Mouse (Mus musculus) CD4-positive, CD25-positive, alpha-beta regulatory T cell, adult 2 months (primary cell): ENCODE results near the gene Taf7l.

ENCODE experiments used
- DNase-seq: peaks from one replicate; pipeline ENCODE4 v3.0.0-alpha.2; 2012; ENCODE audit warnings: low read depth, low spot score

Gene Taf7l

DNA sequence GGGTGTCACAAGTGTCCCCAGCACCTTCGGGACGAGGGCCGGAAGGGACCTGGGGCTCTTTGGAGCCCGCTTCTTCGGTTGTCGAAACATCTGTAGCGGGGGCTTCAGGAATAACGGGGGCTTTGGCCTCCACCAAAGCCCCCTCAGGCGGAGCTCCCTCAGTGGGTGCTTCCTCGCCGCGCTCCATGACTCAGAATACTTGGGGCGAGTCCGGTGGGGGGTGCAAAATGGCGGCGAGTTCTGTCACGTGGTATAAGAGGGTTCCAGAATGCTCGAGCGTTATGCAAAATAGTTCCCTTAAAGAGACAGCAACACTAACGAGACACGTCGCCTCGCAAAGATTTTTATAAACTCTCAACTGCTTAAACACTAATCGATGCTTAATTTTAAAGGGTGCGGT, at the start of gene Taf7l:
Gene Taf7l (minus strand): TSS at position 201 of the 400 bp plus-strand sequence.
- no peak for DNase-seq

DNA sequence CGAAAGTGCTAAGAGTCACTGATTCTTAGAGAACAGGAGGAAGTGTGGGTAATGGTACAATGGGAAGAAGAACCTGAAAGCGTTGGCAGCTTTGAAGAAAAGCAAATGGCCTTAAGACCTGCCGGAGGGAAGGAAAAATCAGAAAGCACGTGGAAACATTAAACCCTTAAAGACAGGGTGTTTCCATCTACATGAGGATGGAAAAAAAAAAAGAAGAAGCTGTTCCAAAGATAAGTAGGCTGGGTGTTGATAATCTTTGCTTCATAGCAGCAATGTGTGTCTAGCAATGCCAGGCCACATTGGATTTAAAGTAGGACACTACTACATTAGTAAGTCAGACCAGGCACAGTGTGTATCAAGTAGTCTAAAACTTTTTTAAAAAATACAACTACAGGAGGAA, 49.0 kb upstream of the Taf7l start:
- no peak for DNase-seq

DNA sequence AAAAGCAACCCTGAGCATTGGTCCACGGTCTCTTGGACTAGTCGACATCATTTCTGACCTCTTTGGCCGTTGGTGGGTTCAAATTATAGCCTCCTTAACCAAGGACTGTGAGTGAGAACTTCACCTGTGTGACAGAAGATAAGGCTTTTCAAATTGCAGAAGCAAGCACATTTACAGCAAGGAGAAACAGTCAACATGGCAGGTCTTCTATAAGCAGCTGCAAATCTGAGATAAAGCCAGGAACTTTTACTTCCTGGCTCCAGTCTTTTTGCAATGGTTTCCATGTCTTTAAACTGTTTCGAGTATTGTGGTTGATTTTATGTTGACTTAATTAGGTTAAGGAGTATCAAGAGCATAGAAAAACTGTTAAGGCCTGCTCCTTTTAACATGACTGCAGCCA, 47.5 kb upstream of the Taf7l start:
- no peak for DNase-seq

GRCm38 (mm10) chrX:134509473-134509872, 33.2 kb upstream of the Taf7l start:
- peak; percentile 31 for DNase-seq

DNA sequence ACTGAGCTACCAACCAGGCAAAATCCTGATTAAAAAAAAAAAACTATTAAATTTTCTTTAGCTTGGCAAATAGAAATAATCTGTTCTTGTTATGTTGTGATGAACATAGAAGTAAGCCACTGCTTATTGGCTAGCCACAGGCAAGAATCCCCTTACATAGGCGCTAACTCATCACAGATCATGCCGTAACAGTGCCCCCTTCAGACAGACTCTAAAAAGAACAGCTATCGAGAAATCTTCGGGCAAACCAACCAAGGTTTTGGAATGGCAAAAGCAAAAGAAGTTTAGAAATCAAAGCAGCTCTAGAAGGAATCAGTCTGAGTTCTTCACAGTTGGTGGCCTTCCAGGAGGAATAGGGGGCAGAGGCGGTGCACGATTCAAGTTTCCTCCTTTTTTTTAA, 31.7 kb upstream of the Taf7l start:
- no peak for DNase-seq

- no peak for DNase-seq
Measured at GRCm38 (mm10) chrX:134500651-134501050, 24.4 kb upstream of the Taf7l start.

DNA sequence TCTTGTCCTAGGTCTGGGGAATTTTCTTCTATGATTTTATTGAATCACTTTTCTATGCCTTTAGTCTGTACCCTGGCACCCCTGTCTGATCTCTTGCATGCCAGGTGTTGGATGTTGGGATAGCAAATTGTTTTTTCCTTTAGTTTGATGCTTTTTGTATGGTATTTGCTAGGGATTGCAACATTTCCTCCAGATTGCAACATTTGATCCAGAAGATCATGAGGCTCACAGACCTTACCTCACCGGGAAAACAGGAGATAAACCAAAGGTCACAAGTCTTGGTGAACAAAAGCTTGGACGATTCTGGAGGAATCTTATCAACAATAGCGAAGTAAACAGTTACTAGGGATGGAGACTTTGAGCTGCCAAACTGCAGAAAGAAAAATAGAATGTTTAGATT, 5.4 kb upstream of the Taf7l start:
- no peak for DNase-seq

GRCm38 (mm10) chrX:134474988-134475710, 1.1 kb downstream of the Taf7l start:
- no peak for DNase-seq

GRCm38 (mm10) chrX:134427307-134427706, 49.0 kb downstream of the Taf7l start:
- DNase-seq = no peak

DNA sequence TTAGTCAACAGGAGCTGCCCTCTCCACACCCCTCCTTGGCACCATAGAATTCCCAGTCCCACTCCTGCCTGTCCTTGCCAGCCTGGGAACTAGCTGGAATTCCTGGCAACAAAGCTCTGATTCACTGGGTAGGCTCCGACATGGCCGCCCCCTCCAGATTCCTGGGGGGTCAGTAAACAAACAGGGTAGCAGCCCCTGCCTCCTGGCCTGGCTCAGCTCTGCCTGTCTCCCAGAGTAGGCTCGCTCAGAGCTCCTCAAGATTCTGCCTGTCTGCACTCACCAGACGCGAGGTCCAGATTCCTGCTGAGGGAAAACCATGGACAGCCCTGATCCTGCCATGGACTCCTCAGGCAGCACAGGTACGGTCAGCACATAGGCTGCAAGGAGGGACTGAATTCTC, 49.5 kb downstream of the Taf7l start:
- DNase-seq = no peak

DNA sequence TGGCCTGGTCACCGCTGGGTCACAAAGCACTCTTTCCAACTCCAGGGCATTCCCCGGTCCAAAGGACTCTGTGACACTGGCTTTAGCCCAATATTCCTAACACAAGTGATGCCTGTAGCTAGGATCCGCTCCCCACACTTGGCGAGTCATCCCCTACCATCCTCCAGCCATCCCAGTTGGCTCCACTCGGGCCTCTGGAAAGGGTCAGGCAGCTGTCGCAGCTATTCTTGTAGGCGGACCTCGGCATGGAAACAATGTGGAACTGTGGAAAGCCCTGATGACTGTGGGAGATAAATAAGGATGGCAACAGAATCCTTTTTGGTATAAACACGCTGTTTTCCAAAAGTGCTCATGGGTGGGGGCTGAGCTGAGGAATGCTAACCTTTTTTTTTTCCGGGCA, 50.5 kb downstream of the Taf7l start:
- no peak for DNase-seq

DNA sequence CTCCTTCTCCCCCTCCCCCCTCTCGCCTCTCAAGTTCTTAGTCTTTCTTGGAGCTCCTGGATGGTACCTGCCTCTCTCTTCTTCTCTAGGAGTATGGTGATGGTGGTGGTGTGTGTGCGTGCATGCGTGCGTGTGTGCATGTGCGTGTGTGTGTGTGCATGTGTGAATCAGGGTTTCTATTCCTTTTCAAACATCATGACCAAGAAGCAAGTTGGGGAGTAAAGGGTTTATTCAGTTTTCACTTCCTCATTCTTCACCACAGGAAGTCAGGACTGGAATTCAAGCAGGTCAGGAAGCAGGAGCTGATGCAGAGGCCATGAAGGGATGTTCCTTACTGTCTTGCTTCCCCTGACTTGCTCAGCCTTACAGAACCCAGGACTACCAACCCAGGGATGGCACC, 52.0 kb downstream of the Taf7l start:
- DNase-seq = no peak

DNA sequence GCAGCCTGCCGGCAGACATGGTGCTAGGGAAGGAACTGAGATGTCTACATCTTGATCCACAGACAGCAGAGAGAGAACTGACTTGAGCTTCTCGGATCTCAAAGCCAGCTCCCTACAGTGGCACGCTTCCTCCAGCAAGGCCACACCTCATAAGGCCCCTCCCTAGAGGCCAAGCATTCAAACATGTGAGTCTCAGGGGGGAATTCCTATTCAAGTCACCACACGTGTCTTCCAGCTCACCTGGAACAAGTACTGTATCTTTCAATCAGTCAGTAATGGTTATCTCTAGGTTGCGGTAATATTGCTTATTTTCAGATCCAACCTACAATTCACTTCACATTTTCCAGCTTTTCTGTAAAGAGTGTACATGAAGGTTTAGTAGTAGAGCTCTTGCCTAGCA, 56.2 kb downstream of the Taf7l start:
- no peak for DNase-seq

DNA sequence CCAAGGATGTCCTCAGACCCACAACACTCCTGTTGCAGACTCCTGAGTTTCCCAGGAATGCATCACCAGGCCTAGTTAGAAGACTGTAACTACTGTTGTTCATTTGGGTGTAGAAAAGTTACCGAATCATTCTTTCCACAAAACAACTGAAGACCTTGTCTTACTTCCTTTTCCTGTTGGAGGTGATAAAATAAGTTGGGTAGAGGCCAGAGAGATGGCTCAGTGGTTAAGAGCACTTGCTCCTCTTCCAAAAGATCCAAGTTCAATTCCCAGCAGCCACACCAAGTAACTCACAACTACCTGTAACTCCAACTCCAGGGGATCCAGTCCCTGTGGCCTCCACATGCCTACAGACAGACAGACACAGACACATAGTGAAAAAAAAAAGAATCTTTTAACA, 64.2 kb downstream of the Taf7l start:
- DNase-seq = no peak
